Mouse (Mus musculus) stomach, postnatal 0 days (tissue): ENCODE measurements around the gene Kif2a. TPM values are rescaled to one million over a fixed set of nuclear protein-coding genes. Genes with fewer than 3 reads are reported as not detected.
A peak's percentile ranks its signal among the peaks of the same experiment; 100 is the strongest.

Source experiments
- ATAC-seq: fragments of 200-750 bp; cut with Nextera tagmentation; 2 replicates; pipeline ENCODE4 v1.8.0; 2017; ENCODE audit not compliant: low FRiP score, low TSS enrichment
- DNase-seq: peaks from one replicate; pipeline ENCODE4 v3.0.0-alpha.2; 2016; ENCODE audit warnings: low spot score
- H3K27ac ChIP-seq: fragments of 300-500 bp; sonication (generic); replicated peaks from 2 replicates; pipeline ENCODE4 v1.5.1; 2014; ENCODE audit warnings: mild to moderate bottlenecking, control low read depth
- H3K27me3 ChIP-seq: fragments of 300-500 bp; sonication (generic); 2 replicates; pipeline ENCODE4 v1.6.1; 2014; ENCODE audit warnings: low read length; ENCODE audit not compliant: control insufficient read depth, insufficient read depth
- H3K36me3 ChIP-seq: fragments of 300-500 bp; sonication (generic); 2 replicates; pipeline ENCODE4 v1.6.1; 2014; ENCODE audit warnings: low read length, mixed read lengths; ENCODE audit not compliant: control insufficient read depth, insufficient read depth
- H3K4me1 ChIP-seq: fragments of 300-500 bp; sonication (generic); replicated peaks from 2 replicates; pipeline ENCODE4 v1.6.1; 2014; ENCODE audit warnings: antibody characterized with exemption; ENCODE audit not compliant: control insufficient read depth, insufficient read depth
- H3K4me2 ChIP-seq: fragments of 300-500 bp; sonication (generic); replicated peaks from 2 replicates; pipeline ENCODE4 v1.6.1; 2014; ENCODE audit warnings: low read depth, mild to moderate bottlenecking, control low read depth, moderate library complexity
- H3K4me3 ChIP-seq: fragments of 300-500 bp; sonication (generic); 2 replicates; pipeline ENCODE4 v1.5.1; 2014; ENCODE audit warnings: low read depth, low read length, control low read depth
- H3K9ac ChIP-seq: fragments of 300-500 bp; sonication (generic); 2 replicates; pipeline ENCODE4 v1.6.1; 2014; ENCODE audit warnings: mild to moderate bottlenecking, low read length, control low read depth, mixed read lengths
- H3K9me3 ChIP-seq: fragments of 300-500 bp; sonication (generic); 2 replicates; pipeline ENCODE4 v1.6.1; 2016; ENCODE audit warnings: low read length; ENCODE audit not compliant: control insufficient read depth
- CTCF ChIP-seq: IDR thresholded peaks from 2 replicates; pipeline ENCODE4 v1.5.1; 2016; ENCODE audit warnings: antibody characterized with exemption, low read depth, mild to moderate bottlenecking, moderate library complexity
- EP300 ChIP-seq: optimal IDR thresholded peaks from 2 replicates; pipeline ENCODE3; 2016; ENCODE audit warnings: antibody characterized with exemption
- WGBS: fragments of 180-500 bp; shearing (Covaris S2); extraction: QIAGEN DNeasy Blood & Tissue Kit; methylation state at CpG from one replicate; pipeline ENCODE4 v1.1.7; 2014; 5-methylcytosine and 5-hydroxymethylcytosine counted together
- polyA plus RNA-seq: library from polyadenylated mRNA; unstranded; fragments of >200 nt; fragmentation: Nextera tagmentation; extraction: Ambion mirVana; gene quantifications from 2 replicates; pipeline ENCODE4 v1.2.1, GENCODE M21; 2015

Gene Kif2a
- polyA plus RNA-seq, 1 experiment from 2014 or later = 16.7 TPM

DNA sequence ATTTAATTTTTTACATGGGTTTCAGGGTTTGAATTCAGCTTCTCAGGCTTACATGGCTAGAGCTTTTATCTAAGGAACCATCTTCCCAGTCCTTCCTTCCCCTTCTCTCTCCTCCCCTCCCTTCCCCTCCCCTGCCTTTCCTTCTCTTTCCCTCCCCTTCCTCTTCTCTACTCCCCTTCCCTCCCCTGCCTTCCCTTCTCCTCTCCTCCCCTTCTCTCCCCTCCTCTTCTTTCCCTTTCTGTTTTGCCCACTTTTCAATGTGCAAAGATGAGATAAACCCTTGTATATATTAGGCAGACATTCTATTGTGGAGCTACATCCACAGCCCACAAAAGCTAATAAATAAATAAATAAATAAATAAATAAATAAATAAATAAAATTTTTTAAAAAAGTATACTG lies 9.3 kb upstream of the Kif2a start:
- Histone ChIP-seq H3K36me3 (no peaks in the 10 kb centered on the region), H3K9me3 (no peaks in the 10 kb centered on the region), H3K27me3 (no peaks in the 10 kb centered on the region), H3K4me1 (no peaks in the 10 kb centered on the region), H3K9ac (no peak overlapping the region), H3K27ac (no peak overlapping the region), H3K4me3 (no peak overlapping the region), H3K4me2 (no peak overlapping the region)
- ATAC-seq = no peak
- no peak for DNase-seq
- TF ChIP-seq EP300 (no peak), CTCF (no peak)

DNA sequence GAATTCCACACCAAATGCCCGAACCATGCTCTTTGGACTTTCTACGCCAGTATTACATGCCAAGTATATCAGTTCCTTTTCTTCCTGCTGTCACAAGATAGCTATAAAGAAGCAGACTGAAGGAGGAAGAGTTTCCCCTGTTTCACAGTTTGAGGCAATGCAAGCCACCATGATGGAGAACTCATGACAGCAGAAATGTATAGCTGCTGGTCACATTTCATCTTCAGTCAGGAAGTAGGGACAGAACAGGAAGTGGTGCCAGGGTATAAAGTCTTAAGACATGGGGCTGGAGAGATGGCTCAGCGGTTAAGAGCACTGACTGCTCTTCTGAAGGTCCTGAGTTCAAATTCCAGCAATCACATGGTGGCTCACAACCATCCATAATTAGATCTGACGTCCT lies 5.3 kb upstream of the Kif2a start:
- Histone ChIP-seq H3K9ac (no peak overlapping the region), H3K27me3 (no peaks in the 10 kb centered on the region), H3K4me3 (no peak overlapping the region), H3K27ac (no peak overlapping the region), H3K9me3 (no peaks in the 10 kb centered on the region), H3K4me1 (no peaks in the 10 kb centered on the region), H3K36me3 (no peaks in the 10 kb centered on the region), H3K4me2 (no peak overlapping the region)
- TF ChIP-seq EP300 (no peak), CTCF (no peak)
- ATAC-seq (no peak), DNase-seq (no peak)
- 84% methylated on average over 4 of the region's 4 CpGs for WGBS

DNA sequence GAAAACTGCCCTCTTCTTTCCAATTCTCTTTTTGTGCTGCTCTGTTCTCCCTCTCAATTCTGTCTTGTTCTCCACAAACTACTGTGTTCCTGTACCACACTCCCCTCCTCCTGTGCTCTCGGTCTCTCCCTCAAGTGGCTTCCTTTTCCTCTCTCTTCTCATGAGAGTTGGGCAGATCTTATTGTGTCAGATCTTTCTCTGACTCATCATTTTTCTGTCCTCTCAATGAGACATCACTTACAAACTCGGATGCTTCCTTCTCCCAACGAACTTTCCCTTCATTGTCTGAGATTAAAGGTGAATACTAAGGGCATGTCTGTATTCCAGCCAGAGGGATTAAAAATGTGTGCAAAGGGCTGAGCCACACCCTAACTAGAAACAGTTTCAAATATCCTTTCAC lies 3.7 kb upstream of the Kif2a start:
- WGBS = 39% methylated on average over 3 of the region's 3 CpGs
- no peak for TF ChIP-seq CTCF
- no peak for TF ChIP-seq EP300
- Histone ChIP-seq H3K27me3 (no peaks in the 10 kb centered on the region), H3K4me2 (no peak overlapping the region), H3K4me1 (no peaks in the 10 kb centered on the region), H3K9ac (no peak overlapping the region), H3K4me3 (no peak overlapping the region), H3K36me3 (no peaks in the 10 kb centered on the region), H3K27ac (no peak overlapping the region), H3K9me3 (no peaks in the 10 kb centered on the region)
- DNase-seq (no peak), ATAC-seq (no peak)

GRCm38 (mm10) chr13:107022266-107023171 lies 593 bp upstream of the Kif2a start:
- 1% methylated on average over 63 of the region's 97 CpGs for WGBS

GRCm38 (mm10) chr13:107019443-107019842 lies 2.5 kb downstream of the Kif2a start:
- TF ChIP-seq CTCF (no peak), EP300 (no peak)
- WGBS = 26% methylated on average over 2 of the region's 2 CpGs

More at GRCm38 (mm10) chr13:107022266-107023171, 593 bp upstream of the Kif2a start:
- Histone ChIP-seq H3K27me3 (no peaks in the 10 kb centered on the region), H3K9me3 (no peaks in the 10 kb centered on the region), H3K27ac (peak overlapping the region; percentile 92), H3K4me1 (no peaks in the 10 kb centered on the region), H3K36me3 (no peaks in the 10 kb centered on the region), H3K4me2 (peak overlapping the region; percentile 64), H3K4me3 (peak overlapping the region; percentile 92), H3K9ac (peak overlapping the region; percentile 90)
- peak; percentile 97 for ATAC-seq
- peak; percentile 82 for DNase-seq
- no peak for TF ChIP-seq EP300
- no peak for TF ChIP-seq CTCF

DNA sequence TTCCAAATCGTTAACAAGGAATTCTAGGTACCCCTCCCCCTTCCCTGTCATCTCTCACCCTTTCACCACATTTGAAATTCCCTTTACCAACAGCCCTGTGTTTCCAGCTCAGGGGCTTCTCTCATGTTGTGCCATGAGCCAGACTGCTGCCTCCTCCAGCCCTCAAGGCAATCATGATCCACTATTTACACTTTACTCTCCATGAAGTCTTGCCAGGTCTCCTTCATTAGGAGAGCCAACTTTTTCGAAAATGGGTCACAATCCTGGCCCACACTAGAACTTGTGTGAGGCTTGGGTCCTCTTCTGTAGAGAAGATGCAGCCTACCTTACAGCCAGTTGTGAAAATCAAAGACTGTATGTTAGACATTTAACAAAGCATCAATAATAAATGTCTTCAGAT lies 8.0 kb downstream of the Kif2a start:
- Histone ChIP-seq H3K27me3 (no peaks in the 10 kb centered on the region), H3K27ac (no peak overlapping the region), H3K36me3 (no peaks in the 10 kb centered on the region), H3K9me3 (no peaks in the 10 kb centered on the region), H3K4me1 (0 out of 2 replicates have a peak, but pooled peaks cover 5% of the 10 kb centered on the region), H3K9ac (no peak overlapping the region), H3K4me2 (no peak overlapping the region), H3K4me3 (no peak overlapping the region)
- 56% methylated on average over 2 of the region's 2 CpGs for WGBS
- ATAC-seq (no peak), DNase-seq (no peak)
- TF ChIP-seq CTCF (no peak), EP300 (no peak)

More at GRCm38 (mm10) chr13:107019443-107019842, 2.5 kb downstream of the Kif2a start:
- Histone ChIP-seq H3K9me3 (no peaks in the 10 kb centered on the region), H3K9ac (no peak overlapping the region), H3K4me2 (no peak overlapping the region), H3K27me3 (no peaks in the 10 kb centered on the region), H3K4me3 (no peak overlapping the region), H3K36me3 (no peaks in the 10 kb centered on the region), H3K4me1 (0 out of 2 replicates have a peak, but pooled peaks cover 2% of the 10 kb centered on the region), H3K27ac (no peak overlapping the region)
- DNase-seq (no peak), ATAC-seq (no peak)
